Mouse (Mus musculus): ENCODE data around the gene Gpr27.

Gpr27 gene

GRCm38 (mm10) chr6:99678108-99678507, 14.4 kb upstream of the Gpr27 start:
- peak; percentile 80 to 82 for DNase-seq

- no peak for DNase-seq
These were observed 8.5 kb upstream of the Gpr27 start for GRCm38 (mm10) chr6:99683974-99684373.

- DNase-seq = no peak
These were observed 7.6 kb upstream of the Gpr27 start for GRCm38 (mm10) chr6:99684899-99685298.

GRCm38 (mm10) chr6:99688513-99688912, 4.0 kb upstream of the Gpr27 start:
- no peak for DNase-seq

- no peak for DNase-seq
These were observed 743 bp upstream of the Gpr27 start for GRCm38 (mm10) chr6:99691666-99692205.

GRCm38 (mm10) chr6:99692916-99693841, 700 bp downstream of the Gpr27 start:
- peak; percentile 63 to 78 for DNase-seq

- DNase-seq = no peak
These were observed 8.0 kb downstream of the Gpr27 start for GRCm38 (mm10) chr6:99700484-99700883.

GRCm38 (mm10) chr6:99711576-99712101, 19.2 kb downstream of the Gpr27 start:
- DNase-seq = peak; percentile 43 to 52

GRCm38 (mm10) chr6:99713256-99713655, 20.8 kb downstream of the Gpr27 start:
- no peak for DNase-seq

GRCm38 (mm10) chr6:99715191-99715590, 22.7 kb downstream of the Gpr27 start:
- no peak for DNase-seq

GRCm38 (mm10) chr6:99715913-99716312, 23.4 kb downstream of the Gpr27 start:
- no peak for DNase-seq

- DNase-seq = no peak
These were observed 28.6 kb downstream of the Gpr27 start for GRCm38 (mm10) chr6:99721032-99721431.

GRCm38 (mm10) chr6:99722390-99722789, 29.9 kb downstream of the Gpr27 start:
- DNase-seq = no peak

- peak; percentile 29 to 44 for DNase-seq
These were observed 33.6 kb downstream of the Gpr27 start, which contains the start of gene Prok2 for GRCm38 (mm10) chr6:99725971-99726561. Prok2 (minus strand) TSS chr6:99726392.

- DNase-seq = peak; percentile 11 to 15
These were observed 34.3 kb downstream of the Gpr27 start for GRCm38 (mm10) chr6:99726576-99727303.

GRCm38 (mm10) chr6:99729853-99730252, 37.4 kb downstream of the Gpr27 start:
- DNase-seq = no peak

GRCm38 (mm10) chr6:99731926-99732325, 39.4 kb downstream of the Gpr27 start:
- DNase-seq = no peak

GRCm38 (mm10) chr6:99732673-99733072, 40.2 kb downstream of the Gpr27 start:
- DNase-seq = no peak

GRCm38 (mm10) chr6:99734666-99735065, 42.2 kb downstream of the Gpr27 start:
- DNase-seq = peak; percentile 20 to 34

- peak; percentile 47 to 52 for DNase-seq
These were observed 50.4 kb downstream of the Gpr27 start for GRCm38 (mm10) chr6:99742866-99743265.
